Mouse (Mus musculus): ENCODE measurements around the gene Kalrn. TPM values are rescaled to one million over a fixed set of nuclear protein-coding genes. Genes with fewer than 3 reads are reported as not detected.

Kalrn gene
- total RNA-seq, 2 experiments from 2014 or later = 16.3 to 17.8 TPM

DNA sequence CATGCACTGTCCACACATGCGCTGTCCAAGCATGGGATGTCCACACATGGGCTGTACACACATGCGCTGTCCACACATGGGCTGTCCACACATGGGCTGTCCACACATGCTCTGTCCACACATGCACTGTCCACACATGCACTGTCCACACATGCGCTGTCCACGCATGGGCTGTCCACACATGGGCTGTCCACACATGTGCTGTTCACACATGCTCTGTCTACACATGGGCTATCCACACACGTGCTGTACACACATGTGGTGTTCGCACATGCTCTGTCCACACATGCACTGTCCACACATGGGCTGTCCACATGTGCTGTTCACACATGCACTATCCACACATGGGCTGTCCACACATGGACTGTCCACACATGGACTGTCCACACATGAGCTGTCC is 589.6 kb downstream of the Kalrn start:
- no peak for DNase-seq

DNA sequence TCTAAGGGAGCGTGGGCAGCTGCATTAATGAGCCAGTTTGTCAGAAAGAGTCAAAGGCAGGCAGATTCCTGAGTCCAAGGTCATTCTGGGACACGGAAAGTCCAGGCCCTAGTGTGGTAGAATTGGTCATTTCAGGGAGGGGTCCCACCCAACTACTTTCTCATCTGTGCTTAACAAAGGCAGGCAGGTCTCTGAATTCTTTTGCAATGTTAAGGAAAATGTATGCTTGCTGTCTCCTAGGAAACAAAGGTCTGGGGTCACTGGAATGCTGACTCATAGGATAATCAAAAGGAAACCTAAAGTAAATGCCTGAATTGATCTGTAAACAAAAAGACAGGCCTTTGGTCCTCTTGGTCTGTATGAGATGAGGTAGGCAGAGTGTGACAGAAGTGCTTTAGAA is 593.5 kb downstream of the Kalrn start:
- no peak for DNase-seq

DNA sequence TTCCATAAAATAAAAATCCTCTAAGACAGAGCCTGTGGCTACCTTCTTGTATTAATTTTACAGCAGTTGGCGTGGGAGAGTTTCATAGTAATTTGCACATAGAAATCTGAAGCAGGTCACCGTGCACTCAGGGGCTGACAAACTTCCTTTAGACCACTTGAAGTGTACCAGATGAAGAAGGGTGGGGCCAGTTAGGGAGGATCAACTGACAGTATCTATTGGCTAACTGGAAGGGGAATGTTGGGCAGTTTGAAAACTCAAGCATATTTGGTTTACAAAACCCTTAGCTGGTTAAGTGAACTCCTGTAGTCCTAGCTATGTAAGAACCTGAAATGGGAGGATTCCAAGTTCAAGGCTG is 606.1 kb downstream of the Kalrn start:
- no peak for DNase-seq

DNA sequence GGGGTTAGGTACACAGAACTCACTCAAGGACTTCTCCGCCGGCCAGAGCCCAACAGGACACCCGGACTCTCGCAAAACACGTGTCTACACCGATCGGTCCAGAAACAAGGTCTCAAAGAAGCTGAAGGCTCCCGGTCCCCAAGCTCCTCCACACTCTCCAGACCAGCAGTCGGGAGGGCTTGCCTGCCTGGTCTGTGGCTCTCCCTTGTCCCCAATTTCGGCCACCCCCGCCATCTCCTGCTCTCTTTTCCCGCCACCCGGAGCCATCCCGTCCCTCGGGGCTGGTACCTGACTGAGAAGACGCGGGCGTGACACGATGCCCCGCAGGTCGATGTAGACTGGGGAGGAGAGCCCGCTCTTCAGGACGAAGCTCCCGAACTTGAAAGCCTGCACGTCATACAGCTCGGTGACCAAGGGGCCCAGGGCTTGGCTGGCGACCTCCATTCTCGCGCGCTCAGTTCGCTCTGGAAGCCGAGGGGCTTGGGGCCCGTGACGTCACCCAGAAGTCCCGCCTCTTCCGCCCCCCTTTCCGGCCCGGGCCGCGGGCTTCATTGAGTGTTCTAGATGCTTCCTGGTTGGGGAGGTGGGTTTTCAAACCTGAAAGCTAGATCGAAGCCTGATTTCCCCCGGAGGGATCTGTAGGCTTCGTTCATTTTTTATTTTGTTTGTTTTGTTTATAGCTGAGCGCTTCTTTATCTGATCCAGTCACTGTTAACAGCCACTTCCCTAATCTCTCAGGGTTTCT is 606.6 kb downstream of the Kalrn start, which contains the start of gene Umps:
Gene Umps (minus strand): TSS at position 501 of the 745 bp plus-strand sequence.
- peak; percentile 89 for DNase-seq

DNA sequence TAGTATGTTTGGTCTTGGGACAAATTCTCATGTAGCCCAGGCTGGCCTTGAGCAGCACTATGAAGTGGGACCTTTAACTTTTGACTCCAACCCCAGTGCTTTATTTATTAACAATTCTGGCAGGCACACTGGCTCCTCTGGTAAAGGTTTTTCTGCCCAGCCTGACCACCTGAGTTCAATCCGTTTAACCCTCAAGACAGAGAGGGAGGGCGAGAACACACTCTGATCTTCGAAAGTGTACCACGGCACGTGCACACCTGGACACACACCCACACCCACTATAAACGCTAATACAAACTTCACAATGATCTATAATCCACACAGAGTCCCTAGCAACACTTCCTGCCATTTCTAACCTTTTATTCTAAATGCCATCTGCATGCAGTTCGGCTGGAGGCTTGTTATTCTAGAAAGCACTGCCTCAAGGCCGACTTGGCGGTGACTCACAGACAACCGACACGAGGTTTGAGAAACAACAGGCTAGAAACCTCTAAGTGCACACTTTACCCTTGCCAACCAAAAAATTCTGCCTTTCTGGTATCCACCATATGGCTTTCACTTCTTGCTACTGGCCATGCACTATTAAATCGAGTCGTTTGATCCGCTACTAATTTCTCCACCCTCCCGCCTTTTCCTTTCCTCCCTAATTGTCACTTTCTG is 607.3 kb downstream of the Kalrn start:
- DNase-seq = peak; percentile 68

DNA sequence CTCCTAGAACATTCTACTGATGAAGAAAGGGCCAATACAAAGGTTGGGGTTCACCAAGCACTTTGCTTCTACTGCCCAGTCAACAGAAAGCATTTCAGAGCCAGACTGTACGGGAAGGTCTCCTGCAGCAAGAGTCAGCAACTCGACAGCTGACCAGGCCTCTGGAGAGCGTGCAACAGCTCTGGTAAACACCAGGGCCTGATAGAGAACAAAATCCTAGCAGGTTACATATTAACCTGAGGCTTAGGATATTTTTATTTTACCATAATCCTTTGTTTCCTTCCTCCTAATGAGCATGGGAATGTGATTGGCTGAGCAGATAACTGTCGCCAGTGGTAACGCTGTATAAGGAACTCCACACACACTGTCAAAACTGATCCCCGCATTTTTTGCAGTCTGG is 609.8 kb downstream of the Kalrn start:
- no peak for DNase-seq

DNA sequence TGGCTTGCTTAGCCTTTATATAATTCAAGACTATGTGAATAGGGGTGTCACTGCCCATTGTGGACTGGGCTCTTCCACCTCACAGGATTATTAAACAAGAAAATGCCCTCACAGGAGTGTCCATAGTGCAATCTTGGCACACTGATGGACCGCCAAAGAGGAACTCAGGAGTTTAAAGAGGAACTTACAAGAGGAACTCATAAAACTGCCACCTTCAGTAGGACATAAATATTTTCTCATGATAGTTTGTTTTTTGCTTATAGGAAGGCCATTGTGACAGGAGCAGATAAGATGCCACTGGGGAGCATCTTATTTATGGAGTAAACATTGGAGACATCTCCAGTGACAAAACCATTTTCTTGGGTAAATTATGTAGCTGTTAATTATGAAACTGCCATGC is 618.5 kb downstream of the Kalrn start:
- no peak for DNase-seq

DNA sequence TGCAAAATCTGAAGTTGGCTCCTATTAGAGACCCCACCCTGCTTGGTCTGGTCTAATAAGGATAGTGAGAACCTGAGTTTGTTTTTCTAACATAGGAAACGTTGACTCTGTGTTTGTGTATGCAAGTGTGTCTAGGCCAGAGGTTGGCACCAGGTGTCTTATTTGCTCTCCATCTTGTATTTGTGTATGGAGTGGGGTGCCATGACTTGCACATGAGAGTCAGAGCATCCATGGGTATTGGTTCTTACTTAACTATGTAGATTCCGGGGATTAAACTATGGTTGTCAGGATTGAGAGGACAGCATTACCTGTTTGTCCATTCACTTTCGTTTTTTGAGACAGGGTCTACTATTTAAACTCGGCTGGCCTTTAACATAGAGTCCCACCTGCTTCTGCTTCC is 620.3 kb downstream of the Kalrn start:
- DNase-seq = no peak

DNA sequence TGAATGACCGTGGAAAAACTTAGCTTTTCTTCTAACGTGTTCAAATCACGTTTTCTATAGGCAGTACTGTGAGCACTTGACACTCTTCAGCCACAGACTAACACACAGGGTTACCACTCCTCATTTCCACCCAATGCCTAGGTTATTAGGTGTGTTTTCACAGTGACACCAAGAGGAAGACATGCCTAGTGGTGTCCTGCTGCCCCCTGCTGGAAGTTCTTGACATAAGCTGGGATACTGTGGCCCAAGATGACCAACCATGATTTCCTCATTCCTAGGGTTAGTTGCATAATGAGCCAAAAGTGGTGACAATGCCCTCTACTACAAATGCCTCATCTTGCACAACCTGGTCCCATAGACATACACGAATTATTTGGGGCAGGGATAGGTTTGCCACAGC is 622.5 kb downstream of the Kalrn start:
- DNase-seq = peak; percentile 93

DNA sequence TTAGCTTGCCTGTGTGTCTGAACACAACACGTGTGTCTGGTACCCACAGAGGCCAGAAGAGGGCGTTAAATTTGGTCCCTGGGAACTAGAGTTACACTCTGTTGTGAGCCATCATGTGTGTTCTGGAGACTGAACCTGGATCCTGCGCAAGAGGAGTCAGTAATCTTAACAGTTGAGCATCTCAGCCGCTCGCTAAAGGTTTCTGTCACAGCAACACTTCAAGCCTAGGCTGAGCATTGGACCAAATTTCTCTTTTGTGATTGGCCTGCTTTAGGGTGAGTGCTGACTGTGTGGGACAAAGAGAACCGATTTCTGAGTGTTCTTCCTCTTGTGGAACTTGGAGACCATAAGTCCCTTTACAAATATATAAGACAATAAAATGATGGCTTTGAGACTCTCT is 622.9 kb downstream of the Kalrn start:
- DNase-seq = no peak

DNA sequence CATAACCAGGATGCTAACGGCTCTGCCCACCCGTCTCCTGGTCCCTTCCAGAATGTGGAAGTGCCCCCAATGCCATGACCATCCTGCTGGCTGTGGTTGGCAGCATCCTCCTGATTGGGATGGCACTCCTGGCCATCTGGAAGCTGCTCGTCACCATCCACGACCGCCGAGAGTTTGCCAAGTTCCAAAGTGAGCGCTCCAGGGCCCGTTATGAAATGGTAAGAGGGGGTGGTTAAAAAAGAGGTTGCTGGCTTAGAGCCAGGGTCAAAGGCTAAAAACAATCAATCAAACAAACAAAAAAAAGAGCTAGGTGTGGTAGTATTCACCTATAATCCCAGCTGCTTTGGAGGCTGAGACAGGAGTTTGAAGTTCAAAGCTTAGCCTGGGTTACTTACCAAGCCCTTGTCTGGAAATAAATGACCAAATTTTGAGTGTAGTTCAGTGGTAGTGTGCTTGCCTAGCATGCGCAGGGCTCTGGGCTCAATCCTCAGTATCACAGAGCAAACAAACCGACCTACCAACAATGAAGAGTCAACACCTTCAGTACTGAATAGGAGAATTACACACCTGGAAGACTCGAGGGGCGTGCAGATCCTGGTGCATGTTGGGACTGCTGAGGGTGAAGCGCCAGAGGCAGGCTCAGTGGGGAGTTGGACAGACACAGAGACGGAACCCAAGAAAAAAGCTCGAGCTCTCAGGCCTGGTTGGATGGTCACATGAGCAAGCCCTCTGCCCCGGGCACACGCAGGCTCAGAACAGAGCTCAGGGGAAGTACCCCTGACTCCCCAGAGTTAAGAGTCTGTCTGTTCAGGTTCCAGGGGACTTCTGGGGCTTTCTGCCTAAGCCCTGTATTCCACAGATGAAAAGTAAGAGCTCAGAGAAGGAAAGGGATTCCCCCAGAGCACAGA is 625.4 kb downstream of the Kalrn start:
- DNase-seq = no peak

DNA sequence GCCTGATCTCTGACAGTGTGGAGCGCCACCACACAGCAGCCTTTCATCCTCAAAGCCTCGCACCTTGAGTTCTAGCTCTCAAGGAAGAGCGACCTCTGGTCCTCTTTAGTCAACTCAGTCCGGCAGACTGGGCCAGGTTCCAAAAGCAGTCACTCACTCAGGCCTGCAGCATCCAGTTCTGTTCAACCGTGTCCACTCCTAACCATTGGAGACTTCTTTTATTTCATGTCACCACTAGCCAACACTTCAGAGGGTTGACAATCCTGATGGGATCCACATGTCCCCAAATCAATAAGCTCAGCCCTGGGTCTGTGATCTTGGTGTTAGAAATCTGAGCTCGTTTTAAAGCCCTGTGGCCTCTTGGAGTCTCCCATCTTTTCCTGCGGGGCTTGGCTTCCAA is 627.3 kb downstream of the Kalrn start:
- DNase-seq = no peak

DNA sequence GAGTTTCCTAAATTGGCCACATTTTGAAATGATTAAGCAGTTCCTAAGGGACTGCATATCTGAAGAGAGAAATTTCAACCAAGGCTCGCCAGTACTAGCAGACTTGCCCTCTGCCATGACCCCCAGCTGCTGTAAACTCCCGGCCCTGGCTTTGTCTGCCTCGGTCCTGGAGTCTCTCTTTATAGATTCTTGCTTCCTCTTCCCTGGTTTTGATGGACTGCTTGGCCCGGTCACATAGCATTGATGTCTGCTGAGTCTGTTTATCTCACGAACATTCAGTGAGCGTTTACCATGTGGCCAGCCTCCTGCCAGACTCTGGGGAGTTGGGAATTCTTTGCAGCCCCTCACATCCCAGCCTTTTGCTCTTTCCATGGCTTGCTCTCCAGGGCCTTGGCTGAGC is 628.6 kb downstream of the Kalrn start:
- no peak for DNase-seq

DNA sequence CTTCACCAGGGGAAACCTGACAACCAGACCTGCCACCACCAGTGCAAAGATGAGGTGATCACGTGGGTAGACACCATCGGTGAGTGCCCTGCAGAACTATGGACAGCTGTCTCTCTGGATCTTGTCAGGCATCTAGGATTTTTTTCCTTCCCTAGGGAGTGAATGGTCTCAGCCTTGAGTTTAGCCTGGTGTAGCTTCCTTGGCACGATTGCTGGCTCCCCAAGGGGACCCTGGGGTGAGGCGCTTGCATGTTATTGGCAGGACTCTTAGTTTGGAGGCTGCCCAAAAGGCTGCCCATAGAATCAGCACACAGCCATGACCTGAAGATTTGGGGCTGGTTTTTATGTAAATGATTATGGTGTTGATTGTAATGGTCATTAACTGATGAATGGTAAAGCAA is 629.2 kb downstream of the Kalrn start:
- DNase-seq = peak; percentile 61

DNA sequence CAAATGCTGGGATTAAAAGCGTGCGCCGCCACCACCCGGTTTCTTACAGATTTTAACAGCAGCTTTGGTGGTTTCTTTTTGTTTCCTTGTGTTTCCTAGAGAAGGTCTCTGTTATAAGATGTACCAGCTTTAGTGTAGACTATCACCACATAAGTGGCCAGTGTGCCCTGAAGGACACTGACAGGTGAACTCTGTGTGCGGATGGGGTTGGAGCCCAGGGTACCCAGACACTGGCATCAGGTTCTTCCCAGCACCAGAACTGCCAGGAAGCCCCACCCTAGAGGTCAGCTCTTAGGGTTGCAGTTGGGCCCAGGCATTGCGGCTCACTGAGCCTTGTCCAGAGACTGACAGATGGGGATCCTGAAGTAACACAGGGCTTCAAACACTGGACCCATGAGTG is 629.9 kb downstream of the Kalrn start:
- DNase-seq = no peak

DNA sequence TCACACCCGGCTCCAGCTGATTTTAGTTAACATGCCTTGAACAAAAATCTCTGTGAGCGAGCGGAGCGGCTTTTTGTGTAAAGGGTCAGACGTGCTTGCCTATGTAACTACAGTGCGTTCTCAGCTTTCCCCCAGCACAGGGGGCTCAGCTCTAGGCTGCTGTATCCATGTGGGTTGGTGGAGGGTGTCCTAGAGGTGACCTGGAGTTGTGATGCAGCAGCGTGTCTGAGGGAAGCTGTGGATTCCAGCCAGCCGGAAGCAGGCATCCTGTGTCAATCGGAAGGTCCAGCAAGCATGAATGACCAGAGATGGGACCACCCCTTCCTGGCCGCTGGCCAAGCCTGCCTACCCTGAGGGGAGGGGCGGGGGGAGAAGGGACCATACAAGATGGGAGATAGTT is 631.0 kb downstream of the Kalrn start:
- DNase-seq = peak; percentile 71

DNA sequence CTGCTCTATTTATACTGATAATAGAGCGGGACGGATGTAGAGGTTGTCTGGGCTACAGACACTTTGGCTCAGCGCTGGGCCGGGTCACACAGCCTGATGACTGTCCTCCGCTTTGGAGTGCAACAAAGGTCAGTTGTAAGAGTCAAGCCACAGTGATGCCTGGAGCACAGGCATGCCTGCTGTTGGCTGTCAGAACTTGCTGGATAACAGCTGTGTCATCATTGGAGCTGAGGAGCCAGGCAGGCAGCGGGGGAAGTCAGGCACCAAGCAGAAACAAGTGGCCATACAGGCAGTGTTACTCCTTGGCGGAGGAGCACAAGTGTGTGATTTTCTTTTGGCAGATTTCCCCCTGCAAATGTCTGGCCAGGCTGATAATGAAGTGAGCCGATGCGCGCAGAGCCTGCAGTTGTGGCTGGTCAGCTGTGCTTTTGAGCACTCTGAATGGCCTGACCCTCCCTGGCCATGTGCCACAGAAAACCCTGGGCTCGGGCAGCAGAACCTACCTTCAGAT is 632.0 kb downstream of the Kalrn start:
- peak; percentile 51 for DNase-seq

DNA sequence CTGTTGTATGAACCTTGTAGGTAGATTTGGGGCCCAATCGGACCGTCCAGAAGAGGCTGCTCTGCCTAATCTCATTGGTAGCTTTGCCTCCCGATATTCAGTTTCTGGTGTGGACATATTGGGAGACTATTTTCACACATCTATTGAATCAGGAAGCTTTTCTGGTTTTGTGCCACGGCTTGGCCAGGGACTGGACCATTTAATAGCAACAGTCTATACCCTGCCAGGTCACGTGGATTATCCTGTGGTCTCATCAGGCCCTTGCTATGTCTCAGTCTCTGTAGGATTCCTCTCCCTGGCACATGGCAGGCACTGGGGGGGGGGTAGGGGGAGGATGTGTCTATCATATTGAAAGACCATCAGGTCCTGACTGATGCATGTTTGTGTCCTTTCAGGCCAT is 633.2 kb downstream of the Kalrn start:
- DNase-seq = no peak

DNA sequence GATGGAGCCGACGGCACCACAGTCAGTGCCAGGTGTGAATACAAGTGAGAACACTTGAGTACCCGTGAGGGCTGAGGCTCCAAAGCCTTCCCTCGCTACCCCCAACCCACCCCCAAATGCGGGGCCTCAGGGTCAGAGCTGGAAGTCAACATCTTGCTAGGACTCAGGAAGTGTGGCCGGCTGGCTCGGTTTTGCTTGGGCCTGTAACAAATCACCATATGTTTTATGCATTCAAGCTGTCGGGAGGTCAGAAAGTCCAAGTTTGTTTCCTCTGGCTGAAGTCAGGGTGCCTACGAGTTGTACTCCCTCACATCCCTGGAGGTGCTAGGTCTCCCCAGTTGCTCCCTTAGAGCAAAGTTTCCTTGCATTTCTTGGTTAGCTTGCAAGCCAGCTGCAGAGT is 633.7 kb downstream of the Kalrn start:
- no peak for DNase-seq

DNA sequence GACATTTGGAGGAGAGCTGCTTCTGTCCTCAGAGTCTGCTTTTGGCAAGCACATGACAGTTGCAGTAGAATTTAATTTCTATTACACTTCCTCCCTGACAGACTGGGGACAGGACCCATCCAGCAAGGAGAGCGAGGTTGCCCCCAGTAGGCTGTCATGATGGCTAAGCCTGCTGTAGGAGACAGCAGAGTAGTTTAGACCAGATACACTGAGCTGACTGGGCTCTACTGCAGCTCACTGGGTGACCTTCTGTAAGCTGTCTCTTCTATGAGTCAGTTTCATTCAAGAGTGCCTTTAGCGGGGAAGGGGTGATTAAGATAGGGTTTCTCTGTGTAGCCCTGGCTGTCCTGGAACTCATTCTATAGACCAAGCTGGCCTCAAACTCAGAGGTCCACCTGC is 634.2 kb downstream of the Kalrn start:
- no peak for DNase-seq

DNA sequence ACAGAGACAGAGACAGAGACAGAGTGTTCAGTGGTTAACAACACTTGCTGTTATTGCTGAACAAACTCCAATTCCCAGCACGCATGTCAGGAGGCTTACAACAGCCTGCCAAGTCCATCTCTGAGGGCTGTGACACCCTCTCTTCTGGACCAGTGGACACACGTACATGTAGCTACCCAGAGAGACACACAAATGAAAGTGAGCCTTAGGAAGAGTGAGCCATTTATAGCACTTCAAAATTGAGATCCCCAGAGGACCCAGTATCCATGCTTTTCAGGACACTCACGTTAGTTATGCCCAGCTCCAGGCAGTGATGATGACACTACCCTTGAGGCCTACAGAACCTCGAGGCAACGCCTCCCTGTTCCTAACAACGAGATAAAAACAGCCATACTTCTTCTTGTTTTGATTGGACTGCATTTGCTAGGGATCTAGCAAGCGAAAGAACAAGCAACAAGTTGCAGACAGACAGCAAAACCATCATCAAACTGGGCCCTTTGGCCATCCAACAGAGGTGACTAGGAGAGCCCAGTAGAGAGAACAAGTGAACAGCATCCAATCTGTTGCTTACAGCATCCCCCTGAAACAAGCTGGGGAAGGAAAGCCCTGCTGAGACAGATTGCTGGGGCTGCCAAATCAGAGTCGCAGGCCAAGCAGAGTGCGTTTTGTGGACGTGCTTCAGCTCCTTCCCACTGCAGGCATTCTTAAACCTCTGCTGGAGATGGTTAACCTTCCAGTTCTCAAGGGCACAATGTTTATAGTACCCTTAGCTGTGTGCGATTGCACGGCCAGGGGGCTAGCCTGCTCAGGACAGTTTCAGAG is 634.8 kb downstream of the Kalrn start:
- DNase-seq = no peak

DNA sequence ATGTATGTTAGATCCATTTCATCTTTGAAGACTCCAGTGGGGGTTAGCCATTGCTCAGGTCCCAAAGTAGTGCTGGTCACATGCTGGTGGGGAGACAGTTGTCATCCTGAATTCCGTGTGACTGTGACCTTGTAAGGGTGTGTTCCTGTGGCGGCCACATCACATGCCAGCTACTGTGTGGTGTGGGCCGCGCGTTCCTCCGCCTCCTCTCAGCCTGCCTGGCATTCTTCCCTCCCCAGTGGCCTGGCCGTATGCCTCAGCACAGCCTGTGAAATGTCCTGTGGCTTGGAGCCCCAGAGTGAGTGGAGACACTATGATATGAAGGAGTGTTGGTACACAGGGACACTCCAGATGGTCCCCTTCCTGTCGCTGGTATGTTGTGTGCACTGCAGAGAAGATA is 635.8 kb downstream of the Kalrn start:
- peak; percentile 81 for DNase-seq

All from adrenal gland, postnatal 10 days (tissue).